Mouse (Mus musculus) heart, adult 18-20 months (tissue): ENCODE measurements around the gene Fxr1. TPM values are rescaled to one million over a fixed set of nuclear protein-coding genes. Genes with fewer than 3 reads are reported as not detected.
A peak's percentile ranks its signal among the peaks of the same experiment; 100 is the strongest.
"Not testable (repeated sequence)": the region's sequence is repeated elsewhere in the genome, so short reads cannot be mapped to it uniquely, and the experiment has no call there.

Experiments
- DNase-seq, 2 experiments: peaks; one replicate each; pipeline ENCODE4 v3.0.0; 2021 to 2022; ENCODE audit warnings: mixed read lengths in 1 of 2
- total RNA-seq, 2 experiments: library from RNA; stranded (reverse); gene quantifications; 2 replicates each; pipeline ENCODE4 v1.2.3; 2021

Fxr1 gene
- total RNA-seq, 2 experiments from 2014 or later = 185 to 189 TPM

DNA sequence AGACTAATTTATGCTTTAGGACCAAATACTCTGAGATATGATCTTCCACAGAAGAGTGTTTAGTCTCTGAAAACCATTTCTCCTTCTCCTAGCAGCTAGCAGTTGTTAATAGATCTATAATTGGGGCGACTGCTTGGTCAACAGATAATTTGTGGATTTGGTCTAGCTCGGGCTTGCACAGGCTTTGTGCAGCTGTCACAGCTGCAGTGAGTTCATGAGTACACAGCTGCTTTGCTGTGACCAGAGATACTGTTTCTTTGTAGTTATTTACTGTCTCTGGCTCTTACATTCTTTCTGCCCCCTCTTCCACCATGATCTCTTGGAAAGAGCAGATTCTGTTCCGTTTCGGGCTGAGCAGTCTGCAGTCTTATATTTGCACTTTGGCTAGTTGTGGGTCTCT is 22.2 kb downstream of the Fxr1 start:
- no peak for DNase-seq

GRCm38 (mm10) chr3:34062352-34062751 is 42.6 kb downstream of the Fxr1 start:
- DNase-seq = no peak

GRCm38 (mm10) chr3:34068943-34069342 is 49.2 kb downstream of the Fxr1 start:
- DNase-seq = not testable (repeated sequence)

- DNase-seq = no peak
Measured at GRCm38 (mm10) chr3:34072726-34073125, 53.0 kb downstream of the Fxr1 start.

DNA sequence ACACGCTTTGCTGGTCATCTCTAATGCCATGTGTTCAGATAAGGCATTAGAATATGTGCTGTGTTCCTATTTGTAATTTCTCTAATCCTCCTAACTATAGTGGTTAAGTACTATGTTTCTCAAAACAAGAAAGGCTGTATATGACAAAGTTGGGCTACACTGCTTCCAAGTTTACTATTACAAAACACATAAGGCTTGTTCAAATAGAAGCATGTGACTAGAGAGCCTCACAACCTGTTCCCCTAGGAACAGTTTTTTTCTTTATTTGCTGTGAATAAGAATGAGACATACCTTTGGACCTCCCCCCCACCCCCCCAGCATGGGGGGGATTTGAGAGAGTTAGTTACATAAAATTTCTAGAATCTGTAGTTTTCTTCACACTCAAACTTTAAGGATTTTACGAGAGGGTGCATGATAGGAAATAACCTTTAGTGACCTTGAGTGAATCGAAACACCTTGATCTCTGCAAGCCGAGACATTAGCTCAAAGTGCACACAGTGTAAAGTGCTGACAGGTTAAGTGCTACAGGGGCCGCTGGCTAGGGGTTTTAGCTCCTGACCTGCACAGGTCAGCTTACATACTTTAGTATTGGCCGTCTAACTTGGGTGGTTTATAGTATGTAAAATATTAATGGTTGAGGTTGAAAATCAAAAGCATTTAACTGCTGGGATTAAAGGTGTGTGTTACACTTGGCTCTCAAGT is 56.5 kb downstream of the Fxr1 start:
- DNase-seq = no peak

GRCm38 (mm10) chr3:34080900-34081662 is 61.3 kb downstream of the Fxr1 start, which contains the start of gene Dnajc19:
TSS of gene Dnajc19 (minus strand) at chr3:34081321.
- DNase-seq = peak; percentile 95 to 98

- DNase-seq = no peak
Measured at GRCm38 (mm10) chr3:34081929-34082328, 62.2 kb downstream of the Fxr1 start.

DNA sequence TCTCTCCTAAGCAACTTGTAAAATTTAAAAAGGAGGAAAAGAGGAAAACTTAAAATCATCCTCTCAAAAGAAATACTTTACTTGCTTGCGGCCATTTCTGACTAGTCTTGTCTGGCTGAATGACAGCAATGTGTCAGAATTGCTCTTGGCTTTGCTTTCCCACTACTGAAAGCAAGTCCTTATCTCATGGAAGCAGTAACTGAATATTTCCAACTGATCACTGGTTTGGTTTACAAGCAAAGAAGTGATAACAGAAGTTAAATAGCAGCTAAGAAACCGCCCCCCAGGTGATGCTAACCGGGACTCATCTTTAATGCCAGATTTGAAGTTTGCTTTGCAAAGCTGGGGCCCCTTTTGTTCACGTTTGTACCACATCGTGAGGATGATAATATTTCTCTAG is 63.9 kb downstream of the Fxr1 start:
- no peak for DNase-seq

- DNase-seq = no peak
Measured at GRCm38 (mm10) chr3:34102891-34103290, 83.1 kb downstream of the Fxr1 start.

GRCm38 (mm10) chr3:34103902-34104672 is 84.3 kb downstream of the Fxr1 start:
- no peak for DNase-seq

DNA sequence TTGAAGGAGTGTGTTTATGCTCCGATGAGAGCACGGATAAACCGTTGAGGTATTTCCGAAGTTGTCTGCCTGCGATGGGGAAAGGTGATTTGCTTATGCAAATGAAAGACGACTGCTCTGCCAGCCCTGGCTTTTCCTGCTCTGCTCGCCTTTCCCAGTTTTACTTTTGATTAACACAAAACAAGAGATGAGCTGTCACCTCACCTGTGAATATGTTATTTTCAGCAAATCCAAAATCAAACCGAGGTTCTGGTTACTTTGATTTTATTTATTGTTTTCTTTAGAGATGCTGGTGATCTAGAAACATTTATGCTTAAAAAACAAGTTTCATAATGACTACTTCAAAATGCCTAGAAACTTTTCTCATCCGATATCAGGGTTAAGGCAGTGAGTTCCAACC is 86.7 kb downstream of the Fxr1 start:
- no peak for DNase-seq

DNA sequence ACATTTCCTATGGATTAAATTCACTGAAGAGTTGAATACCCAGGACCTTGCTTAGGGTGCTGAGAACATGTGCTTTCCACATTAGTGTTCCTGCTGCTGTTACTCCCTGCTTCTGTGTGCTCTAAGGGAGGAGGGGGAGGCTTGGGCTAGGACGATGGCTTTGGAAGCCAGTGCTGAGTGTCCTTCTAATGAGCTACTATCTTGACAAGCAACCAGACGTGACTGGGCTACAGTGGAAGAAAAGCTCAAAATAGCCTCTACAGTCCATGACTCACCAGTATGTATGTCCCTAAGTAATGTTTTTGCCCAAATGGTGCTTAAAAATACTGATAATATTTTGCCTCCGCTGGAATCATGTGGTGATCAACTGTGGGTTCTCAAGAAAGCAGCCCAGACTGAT is 87.9 kb downstream of the Fxr1 start:
- DNase-seq = no peak

GRCm38 (mm10) chr3:34111941-34112685 is 92.4 kb downstream of the Fxr1 start:
- DNase-seq = no peak

- DNase-seq = no peak
Measured at GRCm38 (mm10) chr3:34115806-34116205, 96.1 kb downstream of the Fxr1 start.

- DNase-seq = no peak
Measured at GRCm38 (mm10) chr3:34119869-34120268, 100.1 kb downstream of the Fxr1 start.

Other genes starting within 250 kb of the Fxr1 start
- 10 to 100 TPM; 16.0 to 17.6 TPM for gene Ttc14, start 220.1 kb upstream of the Fxr1 start, total RNA-seq
- gene Ccdc39, start 175.6 kb upstream of the Fxr1 start, total RNA-seq = under 1 TPM; 0.25 to 0.69 TPM
- 100 to 1,000 TPM; 147 to 156 TPM for gene Dnajc19, start 61.4 kb downstream of the Fxr1 start, total RNA-seq